Mouse (Mus musculus) liver, adult 2 months (tissue): ENCODE measurements around the gene Kcnk13. TPM values are rescaled to one million over a fixed set of nuclear protein-coding genes. Genes with fewer than 3 reads are reported as not detected.
A peak's percentile ranks its signal among the peaks of the same experiment; 100 is the strongest.

Source experiments
- DNase-seq: peaks from one replicate; pipeline ENCODE4 v3.0.0-alpha.2; 2011; ENCODE audit warnings: low read depth, low spot score; ENCODE audit errors: extremely low read depth
- H3K27ac ChIP-seq: fragments of 200-500 bp; replicated peaks from 2 replicates; pipeline ENCODE4 v1.5.1; 2012; ENCODE audit warnings: low read depth, mild to moderate bottlenecking, control low read depth, inconsistent platforms, low read length; ENCODE audit not compliant: insufficient read depth
- H3K27me3 ChIP-seq: fragments of 200-500 bp; 2 replicates; pipeline ENCODE4 v1.6.1; 2012; ENCODE audit warnings: mild to moderate bottlenecking, moderate library complexity, low read length, inconsistent platforms; ENCODE audit not compliant: control insufficient read depth, insufficient read depth
- H3K36me3 ChIP-seq: fragments of 200-500 bp; 2 replicates; pipeline ENCODE4 v1.6.1; 2012; ENCODE audit warnings: low read length, inconsistent platforms; ENCODE audit not compliant: control insufficient read depth, insufficient read depth
- H3K4me1 ChIP-seq: fragments of 200-500 bp; 2 replicates; pipeline ENCODE4 v1.6.1; 2011; ENCODE audit warnings: low read length; ENCODE audit not compliant: control insufficient read depth, insufficient read depth
- H3K4me3 ChIP-seq: fragments of 200-500 bp; 2 replicates; pipeline ENCODE4 v1.5.1; 2011; ENCODE audit warnings: low read depth, mild to moderate bottlenecking, control low read depth, low read length, moderate library complexity; ENCODE audit not compliant: insufficient read depth
- H3K79me2 ChIP-seq: fragments of 200-500 bp; 2 replicates; pipeline ENCODE4 v1.6.1; 2012; ENCODE audit warnings: inconsistent platforms, mild to moderate bottlenecking, low read length, moderate library complexity; ENCODE audit not compliant: control insufficient read depth, insufficient read depth
- H3K9ac ChIP-seq: fragments of 200-500 bp; 2 replicates; pipeline ENCODE4 v1.6.1; 2012; ENCODE audit warnings: low read depth, mild to moderate bottlenecking, control low read depth, inconsistent platforms, low read length
- CTCF ChIP-seq: fragments of 200-500 bp; IDR thresholded peaks from 2 replicates; pipeline ENCODE4 v1.5.1; 2011; ENCODE audit warnings: low read depth, low read length, control low read depth
- POLR2A ChIP-seq: fragments of 200-500 bp; IDR thresholded peaks from 2 replicates; pipeline ENCODE4 v1.6.1; 2011; ENCODE audit warnings: low read length, control low read depth; ENCODE audit not compliant: insufficient read depth; ENCODE audit errors: extremely low read depth
- WGBS: fragments of 180-500 bp; shearing (Covaris S2); methylation state at CpG from one replicate; pipeline ENCODE4 v1.1.7; 2018; 5-methylcytosine and 5-hydroxymethylcytosine counted together
- polyA plus RNA-seq: library from polyadenylated mRNA; depleted of rRNA; stranded (reverse); fragments of >200 nt; gene quantifications from 2 replicates; pipeline ENCODE4 v1.2.3, GENCODE M21; 2012
- total RNA-seq: library from RNA; depleted of rRNA; stranded (reverse); fragments of >200 nt; gene quantifications from 2 replicates; pipeline ENCODE4 v1.2.3, GENCODE M21; 2014

Gene Kcnk13
- total and polyA plus RNA-seq, 2 experiments: 0.23 to 0.65 TPM

DNA sequence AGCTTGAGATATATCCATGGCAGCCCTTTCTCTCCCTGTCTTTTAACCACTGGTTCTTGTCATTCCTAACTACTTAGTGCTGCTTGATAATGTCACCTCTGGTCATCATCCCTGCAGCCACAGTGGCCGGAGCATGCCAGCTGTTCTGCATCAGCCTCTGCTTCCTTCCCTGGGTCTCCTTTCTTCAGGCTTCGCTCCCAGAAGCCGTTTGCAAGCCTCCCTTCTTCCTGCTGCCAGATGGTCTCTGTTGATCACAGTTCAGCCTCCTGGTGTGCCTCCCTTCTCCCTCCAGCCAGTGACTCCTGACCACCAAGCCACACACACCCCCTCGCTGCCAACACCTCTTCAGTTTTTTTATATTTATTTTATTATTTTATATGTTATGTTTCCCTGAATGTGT lies 25.8 kb upstream of the Kcnk13 start:
- Histone ChIP-seq H3K27me3 (no peaks in the 10 kb centered on the region), H3K36me3 (no peaks in the 10 kb centered on the region), H3K4me1 (no peaks in the 10 kb centered on the region), H3K27ac (no peak overlapping the region), H3K4me3 (no peak overlapping the region), H3K9ac (no peak overlapping the region), H3K79me2 (no peaks in the 10 kb centered on the region)
- TF ChIP-seq CTCF (no peak), POLR2A (no peak)
- 83% methylated on average over 4 of the region's 4 CpGs for WGBS
- no peak for DNase-seq

GRCm38 (mm10) chr12:99939179-99939578 lies 25.1 kb upstream of the Kcnk13 start:
- no peak for DNase-seq
- TF ChIP-seq CTCF (no peak), POLR2A (no peak)
- Histone ChIP-seq H3K36me3 (no peaks in the 10 kb centered on the region), H3K27ac (no peak overlapping the region), H3K27me3 (no peaks in the 10 kb centered on the region), H3K4me1 (no peaks in the 10 kb centered on the region), H3K9ac (no peak overlapping the region), H3K4me3 (no peak overlapping the region), H3K79me2 (no peaks in the 10 kb centered on the region)
- 83% methylated on average over 6 of the region's 6 CpGs for WGBS

DNA sequence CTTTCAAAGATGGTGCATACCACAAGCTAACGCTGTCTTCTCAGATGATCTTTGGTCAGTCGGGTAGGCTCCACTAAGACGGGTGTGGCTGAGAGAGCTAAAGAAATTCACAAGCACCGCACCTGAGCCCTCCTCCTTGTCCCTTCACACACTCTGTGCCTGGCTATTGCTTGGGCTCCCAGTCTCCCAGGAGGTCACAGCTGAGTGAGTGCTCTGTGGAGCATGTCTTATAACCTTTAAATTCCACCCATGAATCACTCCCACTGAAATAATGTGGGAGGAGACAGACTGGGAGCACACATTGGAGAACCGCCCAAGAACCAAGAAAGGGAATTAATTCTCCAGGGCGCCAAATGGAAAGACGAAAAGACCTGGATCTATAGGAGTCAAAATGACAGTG lies 23.6 kb upstream of the Kcnk13 start:
- WGBS: 97% methylated on average over 7 of the region's 7 CpGs
- no peak overlapping the region for H3K27ac ChIP-seq
- no peak for DNase-seq
- no peaks in the 10 kb centered on the region; the same call in 1 of the 2 replicates for H3K36me3 ChIP-seq
- no peak for TF ChIP-seq POLR2A
- TF ChIP-seq CTCF: no peak
- H3K79me2 ChIP-seq: no peaks in the 10 kb centered on the region
- H3K27me3 ChIP-seq: no peaks in the 10 kb centered on the region
- H3K9ac ChIP-seq: no peak overlapping the region
- no peak overlapping the region for H3K4me3 ChIP-seq
- no peaks in the 10 kb centered on the region for H3K4me1 ChIP-seq

- H3K27ac ChIP-seq: no peak overlapping the region
- 84% methylated on average over 8 of the region's 8 CpGs for WGBS
Measured at GRCm38 (mm10) chr12:99942441-99942840, 21.9 kb upstream of the Kcnk13 start.

DNA sequence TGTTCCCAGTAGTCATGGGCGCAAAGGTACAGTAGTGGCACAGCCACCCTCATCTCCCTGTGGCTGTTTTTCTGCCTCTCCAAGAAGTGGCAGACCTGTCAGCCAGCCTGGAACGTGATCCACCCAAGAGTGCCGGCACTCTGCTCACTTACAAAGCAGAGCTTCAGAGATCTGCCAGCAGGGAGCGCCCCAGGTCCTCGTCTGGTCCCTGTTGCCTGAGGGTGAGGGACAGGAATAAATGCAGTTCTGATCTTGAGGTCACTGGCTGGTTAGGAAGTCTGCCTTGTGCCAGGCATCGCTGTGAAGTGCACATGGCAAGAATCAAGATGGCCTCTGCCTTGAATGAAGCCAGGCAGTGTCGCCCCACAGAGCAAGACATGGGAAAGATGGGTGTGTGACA lies 11.4 kb upstream of the Kcnk13 start:
- TF ChIP-seq POLR2A (no peak), CTCF (peak; percentile 55)
- 80% methylated on average over 7 of the region's 7 CpGs for WGBS
- Histone ChIP-seq H3K9ac (no peak overlapping the region), H3K4me3 (no peak overlapping the region), H3K27ac (no peak overlapping the region), H3K4me1 (no peaks in the 10 kb centered on the region), H3K79me2 (no peaks in the 10 kb centered on the region), H3K36me3 (no peaks in the 10 kb centered on the region), H3K27me3 (no peaks in the 10 kb centered on the region)
- no peak for DNase-seq

More at GRCm38 (mm10) chr12:99942441-99942840, 21.9 kb upstream of the Kcnk13 start:
- Histone ChIP-seq H3K4me1 (no peaks in the 10 kb centered on the region), H3K36me3 (no peaks in the 10 kb centered on the region; the same call in 1 of the 2 replicates), H3K27me3 (no peaks in the 10 kb centered on the region), H3K79me2 (no peaks in the 10 kb centered on the region), H3K4me3 (no peak overlapping the region), H3K9ac (no peak overlapping the region)
- TF ChIP-seq CTCF (no peak), POLR2A (no peak)
- DNase-seq: peak; percentile 17

GRCm38 (mm10) chr12:99956411-99956810 lies 7.9 kb upstream of the Kcnk13 start:
- Histone ChIP-seq H3K79me2 (no peaks in the 10 kb centered on the region), H3K4me1 (no peaks in the 10 kb centered on the region), H3K9ac (no peak overlapping the region), H3K36me3 (no peaks in the 10 kb centered on the region), H3K4me3 (no peak overlapping the region), H3K27ac (no peak overlapping the region), H3K27me3 (no peaks in the 10 kb centered on the region)
- WGBS: 80% methylated on average over 7 of the region's 7 CpGs
- DNase-seq: no peak
- TF ChIP-seq CTCF: no peak
- TF ChIP-seq POLR2A: no peak
